Mouse (Mus musculus) c-Kit-positive CD71-positive TER-119-positive erythroid progenitor cells, embryonic 14.5 days (primary cell): ENCODE results near the gene Lat2.
"Not testable (repeated sequence)": the region's sequence is repeated elsewhere in the genome, so short reads cannot be mapped to it uniquely, and the experiment has no call there.

Experiments used
- DNase-seq: peaks from one replicate; pipeline ENCODE4 v3.0.0-alpha.2; 2013; ENCODE audit warnings: low spot score

The Lat2 gene

GRCm38 (mm10) chr5:134614802-134615201 is at the start of gene Lat2:
Lat2 (minus strand) TSS chr5:134615025.
- DNase-seq = no peak

GRCm38 (mm10) chr5:134656708-134657107 is 41.9 kb upstream of the Lat2 start:
- no peak for DNase-seq

- no peak for DNase-seq
These were observed 37.2 kb upstream of the Lat2 start for GRCm38 (mm10) chr5:134652015-134652414.

GRCm38 (mm10) chr5:134650926-134651325 is 36.1 kb upstream of the Lat2 start:
- peak; percentile 60 for DNase-seq

GRCm38 (mm10) chr5:134648976-134649375 is 34.2 kb upstream of the Lat2 start:
- not testable (repeated sequence) for DNase-seq

- no peak for DNase-seq
These were observed 32.6 kb upstream of the Lat2 start for GRCm38 (mm10) chr5:134647394-134647793.

- DNase-seq = no peak
These were observed 31.6 kb upstream of the Lat2 start for GRCm38 (mm10) chr5:134646461-134646860.

- no peak for DNase-seq
These were observed 29.9 kb upstream of the Lat2 start for GRCm38 (mm10) chr5:134644643-134645118.

- no peak for DNase-seq
These were observed 29.3 kb upstream of the Lat2 start for GRCm38 (mm10) chr5:134644121-134644520.

- no peak for DNase-seq
These were observed 25.5 kb upstream of the Lat2 start for GRCm38 (mm10) chr5:134640371-134640770.

- DNase-seq = peak; percentile 90
These were observed 24.5 kb upstream of the Lat2 start, which contains the start of gene Eif4h for GRCm38 (mm10) chr5:134639269-134639682. Eif4h (minus strand) TSS chr5:134639490.

GRCm38 (mm10) chr5:134638461-134639268 is 23.8 kb upstream of the Lat2 start:
- DNase-seq = peak; percentile 35

- DNase-seq = no peak
These were observed 23.1 kb upstream of the Lat2 start for GRCm38 (mm10) chr5:134637820-134638367.

- DNase-seq = no peak
These were observed 18.0 kb upstream of the Lat2 start for GRCm38 (mm10) chr5:134632841-134633240.

GRCm38 (mm10) chr5:134630835-134631234 is 16.0 kb upstream of the Lat2 start:
- no peak for DNase-seq

GRCm38 (mm10) chr5:134629508-134629907 is 14.7 kb upstream of the Lat2 start:
- no peak for DNase-seq

- DNase-seq = no peak
These were observed 7.2 kb upstream of the Lat2 start for GRCm38 (mm10) chr5:134622069-134622468.

- DNase-seq = no peak
These were observed 6.3 kb upstream of the Lat2 start for GRCm38 (mm10) chr5:134621099-134621640.

- DNase-seq = no peak
These were observed 5.6 kb upstream of the Lat2 start for GRCm38 (mm10) chr5:134620457-134620856.

- DNase-seq = peak; percentile 42
These were observed 2.2 kb upstream of the Lat2 start for GRCm38 (mm10) chr5:134617071-134617470.

GRCm38 (mm10) chr5:134615780-134616179 is 955 bp upstream of the Lat2 start:
- no peak for DNase-seq

- DNase-seq = no peak
These were observed 555 bp upstream of the Lat2 start for GRCm38 (mm10) chr5:134615380-134615779.

- no peak for DNase-seq
These were observed 529 bp downstream of the Lat2 start for GRCm38 (mm10) chr5:134614296-134614695.
